Mouse (Mus musculus): ENCODE results near the gene Clps. TPM values are rescaled to one million over a fixed set of nuclear protein-coding genes. Genes with fewer than 3 reads are reported as not detected.
A peak's percentile ranks its signal among the peaks of the same experiment; 100 is the strongest.

The Clps gene
- polyA plus RNA-seq, 1 experiment from 2014 or later, result not detected

GRCm38 (mm10) chr17:28523355-28524008 lies 37.1 kb downstream of the Clps start:
- DNase-seq (ENCODE audit: low spot score) (peak; percentile 49), ATAC-seq (ENCODE audit: low FRiP score) (peak; percentile 10)
- Histone ChIP-seq H3K9ac (peak overlapping the region; percentile 89), H3K9me3 (ENCODE audit: control insufficient read depth, low read length) (no peaks in the 10 kb centered on the region), H3K27ac (peak overlapping the region; percentile 91), H3K4me2 (replicated peaks) (peak overlapping the region; percentile 86), H3K36me3 (replicated peaks; ENCODE audit: control insufficient read depth, insufficient read depth) (no peaks in the 10 kb centered on the region), H3K4me1 (replicated peaks; ENCODE audit: control insufficient read depth, insufficient read depth, low read length) (peaks cover 8% of the 10 kb centered on the region; the same call in 1 of the 2 replicates), H3K4me3 (replicated peaks; ENCODE audit: low read length) (peak overlapping the region; percentile 64), H3K27me3 (ENCODE audit: control insufficient read depth, insufficient read depth, low read length) (peaks cover 16% of the 10 kb centered on the region; the same call in 1 of the 2 replicates)
- WGBS, result 7% methylated on average over 27 of the region's 28 CpGs

GRCm38 (mm10) chr17:28522623-28523354 lies 37.8 kb downstream of the Clps start:
- peaks cover 8% of the 10 kb centered on the region; the same call in 1 of the 2 replicates for H3K4me1 ChIP-seq (replicated peaks; ENCODE audit: control insufficient read depth, insufficient read depth, low read length)
- ATAC-seq (ENCODE audit: low FRiP score), result peak; percentile 85
- H3K9me3 ChIP-seq (ENCODE audit: control insufficient read depth, low read length), result no peaks in the 10 kb centered on the region
- H3K27me3 ChIP-seq (ENCODE audit: control insufficient read depth, insufficient read depth, low read length), result peaks cover 16% of the 10 kb centered on the region; the same call in 1 of the 2 replicates
- peak overlapping the region; percentile 64 for H3K4me3 ChIP-seq (replicated peaks; ENCODE audit: low read length)
- H3K27ac ChIP-seq, result peak overlapping the region; percentile 91
- H3K36me3 ChIP-seq (replicated peaks; ENCODE audit: control insufficient read depth, insufficient read depth), result no peaks in the 10 kb centered on the region
- WGBS, result under 1% methylated on average over 57 of the region's 66 CpGs
- DNase-seq (ENCODE audit: low spot score), result peak; percentile 87
- H3K4me2 ChIP-seq (replicated peaks), result peak overlapping the region; percentile 86
- peak overlapping the region; percentile 89 for H3K9ac ChIP-seq

- ATAC-seq (ENCODE audit: low FRiP score), result no peak
- peak overlapping the region; percentile 86 for H3K4me2 ChIP-seq (replicated peaks)
- peak overlapping the region; percentile 89 for H3K9ac ChIP-seq
- H3K36me3 ChIP-seq (replicated peaks; ENCODE audit: control insufficient read depth, insufficient read depth), result no peaks in the 10 kb centered on the region
- H3K4me3 ChIP-seq (replicated peaks; ENCODE audit: low read length), result peak overlapping the region; percentile 64
- 34% methylated on average over 6 of the region's 6 CpGs for WGBS
- DNase-seq (ENCODE audit: low spot score), result no peak
- H3K9me3 ChIP-seq (ENCODE audit: control insufficient read depth, low read length), result no peaks in the 10 kb centered on the region
- H3K27ac ChIP-seq, result peak overlapping the region; percentile 34; the same call in 1 of the 2 replicates
- peaks cover 8% of the 10 kb centered on the region; the same call in 1 of the 2 replicates for H3K4me1 ChIP-seq (replicated peaks; ENCODE audit: control insufficient read depth, insufficient read depth, low read length)
- peaks cover 16% of the 10 kb centered on the region; the same call in 1 of the 2 replicates for H3K27me3 ChIP-seq (ENCODE audit: control insufficient read depth, insufficient read depth, low read length)
These were observed 38.6 kb downstream of the Clps start for GRCm38 (mm10) chr17:28521920-28522319.

- Histone ChIP-seq H3K9ac (no peak overlapping the region), H3K9me3 (ENCODE audit: control insufficient read depth, low read length) (no peaks in the 10 kb centered on the region), H3K27ac (no peak overlapping the region), H3K36me3 (replicated peaks; ENCODE audit: control insufficient read depth, insufficient read depth) (no peaks in the 10 kb centered on the region), H3K4me1 (replicated peaks; ENCODE audit: control insufficient read depth, insufficient read depth, low read length) (peaks cover 8% of the 10 kb centered on the region; the same call in 1 of the 2 replicates), H3K27me3 (ENCODE audit: control insufficient read depth, insufficient read depth, low read length) (peaks cover 16% of the 10 kb centered on the region; the same call in 1 of the 2 replicates), H3K4me2 (replicated peaks) (no peak overlapping the region), H3K4me3 (replicated peaks; ENCODE audit: low read length) (no peak overlapping the region)
- DNase-seq (ENCODE audit: low spot score) (no peak), ATAC-seq (ENCODE audit: low FRiP score) (no peak)
- WGBS, result 72% methylated on average over 5 of the region's 5 CpGs
These were observed 39.4 kb downstream of the Clps start for GRCm38 (mm10) chr17:28521071-28521726.

GRCm38 (mm10) chr17:28520561-28520960 lies 40.0 kb downstream of the Clps start:
- Histone ChIP-seq H3K9me3 (ENCODE audit: control insufficient read depth, low read length) (no peaks in the 10 kb centered on the region), H3K4me1 (replicated peaks; ENCODE audit: control insufficient read depth, insufficient read depth, low read length) (peaks cover 8% of the 10 kb centered on the region; the same call in 1 of the 2 replicates), H3K4me2 (replicated peaks) (no peak overlapping the region), H3K36me3 (replicated peaks; ENCODE audit: control insufficient read depth, insufficient read depth) (no peaks in the 10 kb centered on the region), H3K9ac (no peak overlapping the region), H3K27me3 (ENCODE audit: control insufficient read depth, insufficient read depth, low read length) (peaks cover 16% of the 10 kb centered on the region; the same call in 1 of the 2 replicates), H3K4me3 (replicated peaks; ENCODE audit: low read length) (no peak overlapping the region), H3K27ac (no peak overlapping the region)
- 78% methylated on average over 4 of the region's 4 CpGs for WGBS
- DNase-seq (ENCODE audit: low spot score) (no peak), ATAC-seq (ENCODE audit: low FRiP score) (no peak)

GRCm38 (mm10) chr17:28519827-28520226 lies 40.7 kb downstream of the Clps start:
- Histone ChIP-seq H3K9me3 (ENCODE audit: control insufficient read depth, low read length) (no peaks in the 10 kb centered on the region), H3K27ac (no peak overlapping the region), H3K4me2 (replicated peaks) (no peak overlapping the region), H3K9ac (no peak overlapping the region), H3K36me3 (replicated peaks; ENCODE audit: control insufficient read depth, insufficient read depth) (no peaks in the 10 kb centered on the region), H3K27me3 (ENCODE audit: control insufficient read depth, insufficient read depth, low read length) (peaks cover 16% of the 10 kb centered on the region; the same call in 1 of the 2 replicates), H3K4me1 (replicated peaks; ENCODE audit: control insufficient read depth, insufficient read depth, low read length) (peaks cover 8% of the 10 kb centered on the region; the same call in 1 of the 2 replicates), H3K4me3 (replicated peaks; ENCODE audit: low read length) (no peak overlapping the region)
- DNase-seq (ENCODE audit: low spot score) (no peak), ATAC-seq (ENCODE audit: low FRiP score) (no peak)
- WGBS, result 90% methylated on average over 3 of the region's 3 CpGs

- WGBS, result 23% methylated on average over 8 of the region's 8 CpGs
- Histone ChIP-seq H3K4me2 (replicated peaks) (peak overlapping the region; percentile 64), H3K4me3 (replicated peaks; ENCODE audit: low read length) (peak overlapping the region; percentile 39), H3K27me3 (ENCODE audit: control insufficient read depth, insufficient read depth, low read length) (peaks cover 16% of the 10 kb centered on the region; the same call in 1 of the 2 replicates), H3K9me3 (ENCODE audit: control insufficient read depth, low read length) (no peaks in the 10 kb centered on the region), H3K27ac (no peak overlapping the region), H3K4me1 (replicated peaks; ENCODE audit: control insufficient read depth, insufficient read depth, low read length) (peaks cover 8% of the 10 kb centered on the region; the same call in 1 of the 2 replicates), H3K9ac (peak overlapping the region; percentile 58), H3K36me3 (replicated peaks; ENCODE audit: control insufficient read depth, insufficient read depth) (no peaks in the 10 kb centered on the region)
- DNase-seq (ENCODE audit: low spot score) (no peak), ATAC-seq (ENCODE audit: low FRiP score) (no peak)
These were observed 41.9 kb downstream of the Clps start for GRCm38 (mm10) chr17:28518615-28519071.

GRCm38 (mm10) chr17:28517956-28518614 lies 42.5 kb downstream of the Clps start:
- DNase-seq (ENCODE audit: low spot score) (peak; percentile 72), ATAC-seq (ENCODE audit: low FRiP score) (peak; percentile 76)
- H3K9ac ChIP-seq, result peak overlapping the region; percentile 58
- peak overlapping the region; percentile 64 for H3K4me2 ChIP-seq (replicated peaks)
- no peaks in the 10 kb centered on the region for H3K9me3 ChIP-seq (ENCODE audit: control insufficient read depth, low read length)
- peak overlapping the region; percentile 14; the same call in 1 of the 2 replicates for H3K27ac ChIP-seq
- peaks cover 16% of the 10 kb centered on the region; the same call in 1 of the 2 replicates for H3K27me3 ChIP-seq (ENCODE audit: control insufficient read depth, insufficient read depth, low read length)
- H3K4me1 ChIP-seq (replicated peaks; ENCODE audit: control insufficient read depth, insufficient read depth, low read length), result peaks cover 8% of the 10 kb centered on the region; the same call in 1 of the 2 replicates
- H3K36me3 ChIP-seq (replicated peaks; ENCODE audit: control insufficient read depth, insufficient read depth), result no peaks in the 10 kb centered on the region
- 1% methylated on average over 35 of the region's 46 CpGs for WGBS
- peak overlapping the region; percentile 39 for H3K4me3 ChIP-seq (replicated peaks; ENCODE audit: low read length)
